Mouse (Mus musculus) erythroblast, embryonic 14.5 days (primary cell): ENCODE results near the gene St6galnac3.

ENCODE experiments used
- GATA1 ChIP-seq: IDR thresholded peaks from 2 replicates; pipeline ENCODE4 v1.6.1; 2012; ENCODE audit warnings: low read length, inconsistent platforms, mixed read lengths
- TAL1 ChIP-seq: IDR thresholded peaks from 3 replicates; pipeline ENCODE4 v1.6.1; 2012; ENCODE audit warnings: low read length, inconsistent platforms, mixed read lengths

DNA sequence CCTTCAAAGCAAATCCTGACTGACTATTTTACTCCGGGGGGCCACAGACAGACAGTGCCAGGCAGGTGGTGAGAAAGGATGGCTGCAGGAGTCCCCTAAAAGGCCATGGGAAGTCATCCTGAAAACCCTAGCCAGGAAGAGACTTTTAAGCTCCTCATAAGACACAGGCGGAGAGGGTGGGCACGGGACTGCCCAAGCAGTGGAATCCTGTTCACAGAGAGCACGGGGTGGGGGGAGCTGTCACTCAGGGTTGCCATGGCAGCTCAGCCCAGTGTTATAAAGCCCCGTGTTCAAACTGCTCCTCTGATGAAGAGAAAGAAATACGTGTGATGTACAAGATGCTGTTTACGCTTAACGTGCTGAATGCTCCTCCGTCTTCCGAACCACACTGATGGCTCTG is 375.0 kb downstream of the St6galnac3 start:
- TF ChIP-seq GATA1 (no peak), TAL1 (no peak)
